Mouse (Mus musculus): ENCODE measurements around the gene Mus81. TPM values are rescaled to one million over a fixed set of nuclear protein-coding genes. Genes with fewer than 3 reads are reported as not detected.

The Mus81 gene
- total RNA-seq, 2 experiments from 2014 or later, result 23.1 to 30.7 TPM

DNA sequence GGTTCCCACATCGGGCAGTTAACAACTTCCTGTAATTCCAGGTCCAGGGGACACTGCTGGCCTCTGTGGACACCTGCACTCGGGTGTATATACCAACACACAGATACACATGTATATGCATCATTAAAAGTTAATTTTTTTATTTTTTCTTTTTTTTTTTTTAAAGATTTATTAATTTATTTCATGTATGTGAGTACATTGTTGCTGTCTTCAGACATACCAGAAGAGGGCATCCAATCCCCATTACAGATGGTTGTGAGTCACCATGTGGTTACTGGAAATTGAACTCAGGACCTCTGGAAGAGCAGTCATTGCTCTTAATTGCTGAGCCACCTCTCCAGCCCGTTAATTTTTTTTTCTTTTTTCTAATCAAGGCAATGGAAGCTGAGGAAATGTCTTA is 15.3 kb downstream of the Mus81 start:
- DNase-seq, result no peak

- DNase-seq, result no peak
Measured at GRCm38 (mm10) chr19:5471846-5472245, 16.4 kb downstream of the Mus81 start.

DNA sequence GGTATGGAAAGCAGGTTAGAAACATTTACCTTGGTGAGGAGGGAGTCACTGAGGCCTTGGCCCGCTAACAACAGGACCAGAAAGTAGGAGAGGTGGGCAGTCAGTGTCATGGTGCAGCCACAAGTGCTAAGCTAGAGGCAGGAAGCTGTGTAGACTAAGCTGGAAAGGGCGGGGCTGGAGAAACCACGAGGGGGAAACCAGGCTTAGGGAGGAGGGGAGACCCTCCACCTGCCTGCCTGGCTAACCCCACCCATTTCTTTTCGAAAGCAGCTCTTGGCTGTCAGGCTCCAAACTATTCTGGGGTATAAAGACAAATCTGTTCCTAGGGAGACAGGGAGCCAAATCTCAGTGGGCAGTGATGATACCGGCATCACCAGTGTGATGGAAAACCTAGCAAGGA is 19.8 kb downstream of the Mus81 start, which contains the start of gene Ctsw:
Gene Ctsw (minus strand): TSS at position 134 of the 400 bp plus-strand sequence.
- no peak for DNase-seq

DNA sequence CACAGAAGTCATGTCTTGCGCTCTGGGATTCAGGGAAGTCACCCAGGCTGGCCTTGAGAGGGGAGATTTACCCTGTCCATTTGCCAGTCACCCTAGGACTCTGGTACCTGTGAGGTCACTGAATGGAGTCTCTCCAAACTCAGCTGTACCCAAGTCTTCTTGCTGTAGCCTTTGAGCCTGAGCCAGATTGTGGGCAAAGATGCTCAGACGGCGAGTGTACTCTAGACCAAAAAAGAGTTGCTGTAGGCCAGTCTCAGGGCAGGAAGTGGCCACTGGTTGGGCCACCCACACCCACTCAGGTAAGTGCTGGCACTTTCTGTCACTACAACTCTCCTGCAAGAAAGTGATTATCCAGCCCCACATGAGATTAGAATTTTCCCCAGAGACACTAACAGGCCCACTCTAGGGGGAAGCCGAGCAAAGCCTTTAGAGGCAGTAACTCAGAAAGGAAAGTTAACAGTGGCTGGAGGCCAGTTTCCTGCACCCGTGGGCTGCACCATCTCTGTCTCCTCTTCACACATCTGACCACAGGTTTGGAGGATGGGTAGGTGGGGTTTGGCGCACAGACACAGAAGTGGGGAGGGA is 21.2 kb downstream of the Mus81 start:
- DNase-seq, result no peak

- DNase-seq, result no peak
Measured at GRCm38 (mm10) chr19:5465037-5465436, 23.2 kb downstream of the Mus81 start.

GRCm38 (mm10) chr19:5463791-5464562 is 24.2 kb downstream of the Mus81 start:
- peak; percentile 47 to 65 for DNase-seq

GRCm38 (mm10) chr19:5463212-5463611 is 25.0 kb downstream of the Mus81 start:
- DNase-seq, result no peak

- no peak for DNase-seq
Measured at GRCm38 (mm10) chr19:5461411-5461810, 26.8 kb downstream of the Mus81 start.

- peak; percentile 89 to 91 for DNase-seq
Measured at GRCm38 (mm10) chr19:5460465-5460911, 27.7 kb downstream of the Mus81 start, which contains the start of gene Fibp. TSS of gene Fibp (plus strand) at chr19:5460615.

DNA sequence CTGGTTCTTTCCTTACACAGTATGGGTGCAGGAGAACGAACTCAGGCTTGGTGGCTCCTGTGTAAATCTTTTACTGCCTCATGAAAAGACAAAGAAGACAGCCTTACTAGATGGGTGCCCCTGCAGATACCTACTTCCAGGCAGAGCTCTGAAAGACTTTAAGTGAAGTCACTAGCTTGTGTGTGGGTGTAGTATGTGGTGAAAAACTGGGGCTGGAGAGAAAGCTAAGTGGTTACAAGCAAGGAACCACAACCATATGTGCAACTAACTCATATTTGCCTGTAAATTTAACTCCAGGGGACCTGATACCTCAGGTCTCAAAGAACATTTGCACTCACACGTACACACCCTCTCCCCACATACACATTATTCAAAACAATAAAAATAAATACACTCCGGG is 28.3 kb downstream of the Mus81 start:
- DNase-seq, result no peak

GRCm38 (mm10) chr19:5459019-5459418 is 29.2 kb downstream of the Mus81 start:
- no peak for DNase-seq

GRCm38 (mm10) chr19:5457746-5458442 is 30.3 kb downstream of the Mus81 start, which contains the start of gene Ccdc85b:
TSS of gene Ccdc85b (minus strand) at chr19:5457894.
- peak in 1 of 2 experiments; percentile 42 for DNase-seq

- peak; percentile 96 to 98 for DNase-seq
Measured at GRCm38 (mm10) chr19:5456922-5457745, 31.1 kb downstream of the Mus81 start.

- peak; percentile 25 to 45 for DNase-seq
Measured at GRCm38 (mm10) chr19:5456241-5456921, 31.8 kb downstream of the Mus81 start.

DNA sequence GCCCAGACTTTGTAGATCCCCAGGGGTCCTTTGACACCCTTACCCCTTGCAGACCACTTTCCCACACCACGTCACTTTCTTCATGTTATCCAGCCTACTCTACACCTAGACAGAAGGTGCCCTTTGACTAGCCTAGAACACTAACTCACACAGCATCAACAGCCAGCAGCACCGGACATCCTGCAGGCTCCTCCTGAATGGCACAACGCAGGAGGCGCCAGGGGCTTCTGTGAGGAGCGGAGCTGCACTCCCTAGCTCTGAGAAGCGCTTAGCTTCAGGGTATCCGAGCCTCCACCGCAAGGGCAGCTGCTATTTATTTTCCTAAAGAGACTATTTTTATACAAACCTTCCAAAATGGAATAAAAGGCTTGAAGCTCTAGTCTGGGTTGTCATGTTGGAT is 32.6 kb downstream of the Mus81 start:
- no peak for DNase-seq

- no peak for DNase-seq
Measured at GRCm38 (mm10) chr19:5455037-5455436, 33.2 kb downstream of the Mus81 start.

DNA sequence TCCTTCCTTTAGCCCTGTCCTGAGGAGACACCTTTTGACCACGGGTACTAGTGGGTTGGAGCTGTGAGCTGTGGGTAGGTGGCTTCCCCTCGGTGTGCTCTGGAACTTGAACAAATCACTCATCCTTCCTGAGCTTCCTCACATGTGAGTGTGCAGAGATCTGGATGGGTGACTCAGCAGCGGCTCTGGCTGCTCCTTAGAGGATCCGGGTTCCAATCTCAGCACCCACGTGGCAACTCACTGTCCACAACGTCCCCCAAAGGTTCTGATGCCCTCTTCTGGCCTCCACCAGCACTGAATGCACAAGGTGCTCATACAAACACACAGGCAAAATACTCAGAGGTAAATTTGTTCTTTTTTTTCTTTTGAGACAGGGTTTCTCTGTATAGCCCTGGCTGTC is 36.4 kb downstream of the Mus81 start:
- no peak for DNase-seq

GRCm38 (mm10) chr19:5449673-5450072 is 38.5 kb downstream of the Mus81 start:
- DNase-seq, result no peak

DNA sequence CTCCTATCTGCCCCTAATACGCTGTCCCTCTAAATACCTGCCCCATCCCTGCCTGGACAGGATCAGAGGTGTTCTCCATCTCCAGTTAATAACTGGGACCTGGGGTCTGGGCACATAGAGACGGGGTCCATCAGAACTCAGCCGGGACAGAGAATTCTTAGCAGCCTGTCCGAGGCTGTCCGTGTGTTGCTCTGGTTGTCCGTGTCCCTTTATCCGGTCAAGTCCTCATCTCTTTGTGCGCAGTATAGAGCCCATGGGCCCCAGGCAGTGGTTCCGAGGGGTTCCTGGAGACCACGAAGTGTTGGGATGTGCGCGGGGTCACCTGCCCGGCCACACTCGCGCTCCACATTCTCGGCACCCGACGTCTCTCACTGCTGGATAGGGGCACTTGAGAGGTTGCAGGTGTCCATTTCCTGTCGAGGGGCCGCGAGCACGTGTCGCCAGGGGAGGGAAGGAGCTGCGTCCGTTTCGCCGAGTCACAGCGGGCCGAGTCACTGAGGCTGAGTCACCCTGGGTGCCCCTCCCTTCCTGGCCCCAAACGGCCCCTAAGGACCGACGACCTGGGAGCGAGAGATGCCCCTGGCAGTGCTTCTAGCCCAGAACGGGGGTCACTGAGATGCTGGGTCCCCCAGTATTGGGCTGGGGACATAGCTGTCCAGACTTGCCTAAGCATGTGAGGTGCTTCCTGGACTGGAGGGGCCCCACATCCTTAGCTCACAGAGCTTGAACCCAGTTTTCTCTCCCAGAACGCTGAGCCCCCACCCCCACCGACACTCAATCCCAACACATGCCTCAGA is 39.6 kb downstream of the Mus81 start:
- peak; percentile 64 to 69 for DNase-seq

Data from adrenal gland, postnatal 36 days (tissue).